Mouse (Mus musculus) macrophage (primary cell): ENCODE results near the gene Nbas. TPM values are rescaled to one million over a fixed set of nuclear protein-coding genes. Genes with fewer than 3 reads are reported as not detected.

Source experiments
- H3K27ac ChIP-seq: fragments of 350-480 bp; formaldehyde crosslinking; 2 replicates; pipeline ENCODE4 v1.9.0; 2021
- H3K36me3 ChIP-seq: fragments of 350-480 bp; formaldehyde crosslinking; 2 replicates; pipeline ENCODE4 v1.9.0; 2021; ENCODE audit errors: inconsistent target
- H3K4me3 ChIP-seq: fragments of 350-480 bp; formaldehyde crosslinking; 2 replicates; pipeline ENCODE4 v1.9.0; 2021; ENCODE audit errors: inconsistent target
- H3K79me2 ChIP-seq: fragments of 350-480 bp; formaldehyde crosslinking; 2 replicates; pipeline ENCODE4 v1.9.0; 2021; ENCODE audit errors: inconsistent target
- WGBS: methylation state at CpG from one replicate; pipeline ENCODE4 v1.1.7; 2026; ENCODE audit warnings: inconsistent platforms; ENCODE audit not compliant: missing documents; 5-methylcytosine and 5-hydroxymethylcytosine counted together
- polyA plus RNA-seq: library from polyadenylated mRNA; stranded (reverse); fragments of 250-400 nt; gene quantifications from 3 replicates; pipeline ENCODE4 v1.2.4, GENCODE M21; 2018; ENCODE audit warnings: inconsistent platforms
- total RNA-seq, 78 experiments: library from RNA; depleted of rRNA; stranded (reverse); fragments of 250-400 nt; gene quantifications; 1 replicate in 9 of 78; 2 replicates in 24 of 78; 3 replicates in 43 of 78; 4 replicates in 2 of 78; pipeline ENCODE4 v1.2.4; 2018; ENCODE audit warnings: inconsistent platforms in 56 of 78

Nbas gene
- 100 to 1,000 TPM in 6 of 26 experiments, 10 to 100 TPM in 20; 36.8 to 120 (median 89.6) TPM for total RNA-seq (2018; cell fraction: chromatin; rRNA removed)
- 10 to 100 TPM in 24 of 26 experiments, 1 to 10 TPM in 2; 8.1 to 18.2 (median 13.5) TPM for total RNA-seq (2018; cell fraction: cytosol; rRNA removed)
- total RNA-seq (2018; cell fraction: nucleus; rRNA removed): 10 to 100 TPM; 23.9 to 60.6 (median 39.3) TPM
- polyA plus RNA-seq: 9.2 to 13.6 TPM (median 9.3 TPM) in 3 replicates

GRCm38 (mm10) chr12:13268826-13269449, at the start of gene Nbas:
Nbas (plus strand) TSS chr12:13269133.
- 4% methylated on average over 38 of the region's 38 CpGs for WGBS
- Histone ChIP-seq H3K79me2 (peaks cover 24% of the 10 kb centered on the region; the same call in 1 of the 2 replicates), H3K27ac (peak within 1 kb of the TSS; percentile 12; the same call in 1 of the 2 replicates), H3K36me3 (no peaks in the 10 kb centered on the region), H3K4me3 (peak within 1 kb of the TSS; percentile 90)

GRCm38 (mm10) chr12:13242453-13242852, 26.5 kb upstream of the Nbas start:
- Histone ChIP-seq H3K36me3 (peaks cover 44% of the 10 kb centered on the region), H3K27ac (no peak overlapping the region)

GRCm38 (mm10) chr12:13248691-13249572, 20.0 kb upstream of the Nbas start, which contains the start of gene Ddx1:
Ddx1 (minus strand) TSS chr12:13249213.
- Histone ChIP-seq H3K27ac (no peak within 1 kb of the TSS), H3K36me3 (no peaks in the 10 kb centered on the region), H3K79me2 (peaks cover 28% of the 10 kb centered on the region), H3K4me3 (peak within 1 kb of the TSS; percentile 69)
- 6% methylated on average over 50 of the region's 59 CpGs for WGBS

More at GRCm38 (mm10) chr12:13242453-13242852, 26.5 kb upstream of the Nbas start:
- Histone ChIP-seq H3K79me2 (peaks cover 8% of the 10 kb centered on the region; the same call in 1 of the 2 replicates), H3K4me3 (no peak overlapping the region)

- peak overlapping the region; percentile 69 for H3K4me3 ChIP-seq
- H3K36me3 ChIP-seq: no peaks in the 10 kb centered on the region
- peaks cover 28% of the 10 kb centered on the region for H3K79me2 ChIP-seq
- WGBS: 96% methylated on average over 3 of the region's 3 CpGs
- H3K27ac ChIP-seq: no peak overlapping the region
These were observed 19.4 kb upstream of the Nbas start for GRCm38 (mm10) chr12:13249573-13249919.

GRCm38 (mm10) chr12:13255068-13255467, 13.9 kb upstream of the Nbas start:
- Histone ChIP-seq H3K27ac (no peak overlapping the region), H3K36me3 (no peaks in the 10 kb centered on the region), H3K4me3 (no peak overlapping the region), H3K79me2 (no peaks in the 10 kb centered on the region)
- WGBS: 75% methylated on average over 3 of the region's 3 CpGs

- WGBS: 83% methylated on average over 2 of the region's 2 CpGs
These were observed 13.2 kb upstream of the Nbas start for GRCm38 (mm10) chr12:13255701-13256100.

GRCm38 (mm10) chr12:13268412-13268811, 521 bp upstream of the Nbas start:
- Histone ChIP-seq H3K36me3 (no peaks in the 10 kb centered on the region), H3K4me3 (peak overlapping the region; percentile 90; the same call in 1 of the 2 replicates), H3K79me2 (peaks cover 24% of the 10 kb centered on the region; the same call in 1 of the 2 replicates), H3K27ac (no peak overlapping the region)
- WGBS: 47% methylated on average over 3 of the region's 3 CpGs

More at GRCm38 (mm10) chr12:13255701-13256100, 13.2 kb upstream of the Nbas start:
- Histone ChIP-seq H3K27ac (no peak overlapping the region), H3K4me3 (no peak overlapping the region), H3K79me2 (no peaks in the 10 kb centered on the region), H3K36me3 (no peaks in the 10 kb centered on the region)

GRCm38 (mm10) chr12:13269570-13270390, 847 bp downstream of the Nbas start:
- H3K36me3 ChIP-seq: no peaks in the 10 kb centered on the region; the same call in 1 of the 2 replicates
- H3K4me3 ChIP-seq: peak overlapping the region; percentile 90
- peaks cover 24% of the 10 kb centered on the region; the same call in 1 of the 2 replicates for H3K79me2 ChIP-seq
- 49% methylated on average over 16 of the region's 16 CpGs for WGBS
- peak overlapping the region; percentile 12; the same call in 1 of the 2 replicates for H3K27ac ChIP-seq

- Histone ChIP-seq H3K36me3 (peaks cover 17% of the 10 kb centered on the region; the same call in 1 of the 2 replicates), H3K79me2 (no peaks in the 10 kb centered on the region), H3K4me3 (no peak overlapping the region), H3K27ac (no peak overlapping the region)
- WGBS: 83% methylated on average over 2 of the region's 2 CpGs
These were observed 22.5 kb downstream of the Nbas start for GRCm38 (mm10) chr12:13291453-13291852.

GRCm38 (mm10) chr12:13293421-13293881, 24.5 kb downstream of the Nbas start:
- Histone ChIP-seq H3K79me2 (no peaks in the 10 kb centered on the region), H3K4me3 (no peak overlapping the region), H3K36me3 (peaks cover 17% of the 10 kb centered on the region; the same call in 1 of the 2 replicates), H3K27ac (no peak overlapping the region)
- 89% methylated on average over 3 of the region's 3 CpGs for WGBS

GRCm38 (mm10) chr12:13303037-13303436, 34.1 kb downstream of the Nbas start:
- 97% methylated on average over 3 of the region's 3 CpGs for WGBS
- H3K27ac ChIP-seq: no peak overlapping the region
- peaks cover 33% of the 10 kb centered on the region for H3K36me3 ChIP-seq
- H3K4me3 ChIP-seq: no peak overlapping the region
- no peaks in the 10 kb centered on the region for H3K79me2 ChIP-seq

- Histone ChIP-seq H3K4me3 (no peak overlapping the region), H3K27ac (no peak overlapping the region), H3K36me3 (peaks cover 22% of the 10 kb centered on the region), H3K79me2 (no peaks in the 10 kb centered on the region)
- 95% methylated on average over 2 of the region's 2 CpGs for WGBS
These were observed 45.0 kb downstream of the Nbas start for GRCm38 (mm10) chr12:13313966-13314365.

- 100% methylated on average over 3 of the region's 3 CpGs for WGBS
- H3K4me3 ChIP-seq: no peak overlapping the region
- no peak overlapping the region for H3K27ac ChIP-seq
- H3K79me2 ChIP-seq: no peaks in the 10 kb centered on the region
- peaks cover 22% of the 10 kb centered on the region for H3K36me3 ChIP-seq
These were observed 45.5 kb downstream of the Nbas start for GRCm38 (mm10) chr12:13314384-13314783.

- Histone ChIP-seq H3K27ac (no peak overlapping the region), H3K4me3 (no peak overlapping the region), H3K79me2 (no peaks in the 10 kb centered on the region), H3K36me3 (peaks cover 19% of the 10 kb centered on the region)
- 100% methylated on average over 1 of the region's 1 CpGs for WGBS
These were observed 46.1 kb downstream of the Nbas start for GRCm38 (mm10) chr12:13315081-13315480.
